Mouse (Mus musculus): ENCODE data around the gene Olfr1026. TPM values are rescaled to one million over a fixed set of nuclear protein-coding genes. Genes with fewer than 3 reads are reported as not detected.

Gene Olfr1026
- total RNA-seq (2014; fragmentation: Nextera tagmentation) (not detected in 2 replicates), total RNA-seq (2017) (0.16 TPM in 1 of 2 replicates, not detected in the other), polyA plus RNA-seq (2012) (not detected in 2 replicates)

DNA sequence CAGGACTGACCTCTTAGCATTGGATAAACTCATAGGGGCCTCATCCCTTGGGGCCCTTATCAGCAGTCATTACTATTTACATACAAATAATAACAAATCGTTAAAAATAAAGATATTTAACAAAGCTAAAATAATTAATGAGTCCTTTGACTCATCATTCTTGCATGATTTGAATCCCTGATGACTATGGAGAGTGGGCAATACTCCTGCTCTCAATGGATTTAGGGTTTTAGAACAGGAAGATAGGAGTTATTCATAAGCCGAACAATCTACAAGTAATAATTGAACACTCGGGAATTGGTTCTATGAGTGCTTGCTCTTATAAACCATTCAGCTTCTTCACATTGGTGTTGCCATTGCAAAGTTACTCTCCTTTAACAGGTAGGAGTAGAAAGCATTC is at the start of gene Olfr1026:
Gene Olfr1026, plus strand, starts transcription at position 301 of the 400 bp plus-strand sequence.
- H3K9me3 ChIP-seq (replicated peaks) = no peaks in the 10 kb centered on the region; the same call in 1 of the 2 replicates
- no peak for ATAC-seq (ENCODE audit: extremely low read depth, insufficient number of reproducible peaks, low FRiP score, poor library complexity, severe bottlenecking)
- no peak for DNase-seq (ENCODE audit: low spot score)
- no peaks in the 10 kb centered on the region for H3K27me3 ChIP-seq (ENCODE audit: insufficient read depth, low read length)
- no peak within 1 kb of the TSS for H3K4me3 ChIP-seq (ENCODE audit: low read depth, low read length)
- no peak for TF ChIP-seq TAL1 (conservative IDR thresholded peaks at IDR 0.05; ENCODE audit: low read depth, low read length)
- no peak for TF ChIP-seq POLR2AphosphoS5 (IDR thresholded peaks at IDR 0.05; ENCODE audit: insufficient replicate concordance, low read depth, low read length)
- H3K36me3 ChIP-seq (replicated peaks) = no peaks in the 10 kb centered on the region
- H3K4me1 ChIP-seq (ENCODE audit: insufficient read depth, low read depth, low read length) = no peaks in the 10 kb centered on the region

DNA sequence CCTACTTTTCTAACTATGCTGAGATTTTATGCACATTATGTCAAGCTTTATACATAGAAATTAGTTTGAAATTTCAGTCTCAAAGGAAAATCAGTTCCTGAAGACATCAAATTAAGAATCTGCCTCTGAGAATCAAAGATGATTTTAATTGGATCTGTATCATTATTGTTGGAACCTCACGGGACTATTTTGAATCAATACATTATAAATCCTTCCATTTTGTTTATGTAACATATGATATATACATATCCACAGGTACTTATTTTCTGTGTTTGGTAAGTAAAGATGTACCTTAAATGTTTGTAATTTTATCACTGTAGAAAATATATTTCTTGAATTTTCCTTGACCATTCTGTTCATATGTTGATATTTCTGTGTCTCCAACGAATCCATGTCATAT is 36.0 kb upstream of the Olfr1026 start, which contains the start of gene Olfr1023:
Gene Olfr1023, plus strand, starts transcription at position 301 of the 400 bp plus-strand sequence.
- Histone ChIP-seq H3K27me3 (ENCODE audit: insufficient read depth, low read length) (no peaks in the 10 kb centered on the region), H3K4me1 (ENCODE audit: insufficient read depth, low read depth, low read length) (no peaks in the 10 kb centered on the region), H3K4me3 (ENCODE audit: low read depth, low read length) (no peak within 1 kb of the TSS), H3K36me3 (replicated peaks) (no peaks in the 10 kb centered on the region), H3K9me3 (replicated peaks) (0 out of 2 replicates have a peak, but pooled peaks cover 2% of the 10 kb centered on the region)
- TF ChIP-seq GATA2 (IDR thresholded peaks at IDR 0.05; ENCODE audit: borderline replicate concordance, low read depth, low read length) = no peak
- TF ChIP-seq CTCF (IDR thresholded peaks at IDR 0.05; ENCODE audit: low read depth, low read length) = no peak
- TF ChIP-seq POLR2AphosphoS5 (IDR thresholded peaks at IDR 0.05; ENCODE audit: insufficient replicate concordance, low read depth, low read length) = no peak
- TF ChIP-seq GATA1 (IDR thresholded peaks at IDR 0.05; ENCODE audit: borderline replicate concordance, low read length) = no peak
- no peak for TF ChIP-seq TAL1 (conservative IDR thresholded peaks at IDR 0.05; ENCODE audit: low read depth, low read length)
- ATAC-seq (ENCODE audit: extremely low read depth, insufficient number of reproducible peaks, low FRiP score, poor library complexity, severe bottlenecking) (no peak), DNase-seq (ENCODE audit: low spot score) (no peak)

- TF ChIP-seq CTCF (IDR thresholded peaks at IDR 0.05; ENCODE audit: low read depth, low read length) = no peak
- Histone ChIP-seq H3K4me1 (ENCODE audit: insufficient read depth, low read depth, low read length) (no peaks in the 10 kb centered on the region), H3K27me3 (ENCODE audit: insufficient read depth, low read length) (no peaks in the 10 kb centered on the region), H3K36me3 (replicated peaks) (no peaks in the 10 kb centered on the region), H3K9me3 (replicated peaks) (peaks cover 7% of the 10 kb centered on the region), H3K4me3 (ENCODE audit: low read depth, low read length) (no peak within 1 kb of the TSS)
- DNase-seq (ENCODE audit: low spot score) = no peak
- no peak for ATAC-seq (ENCODE audit: extremely low read depth, insufficient number of reproducible peaks, low FRiP score, poor library complexity, severe bottlenecking)
Measured at GRCm38 (mm10) chr2:85904952-85905351, 16.4 kb upstream of the Olfr1026 start, which contains the start of gene Olfr1024. TSS of gene Olfr1024 (minus strand) at chr2:85905052.

GRCm38 (mm10) chr2:85913197-85913596 is 8.2 kb upstream of the Olfr1026 start:
- no peaks in the 10 kb centered on the region for H3K4me1 ChIP-seq (ENCODE audit: insufficient read depth, low read depth, low read length)

GRCm38 (mm10) chr2:85914893-85915292 is 6.5 kb upstream of the Olfr1026 start, which contains the start of gene Olfr1025-ps1:
TSS of gene Olfr1025-ps1 (plus strand) at chr2:85915193.
- TF ChIP-seq GATA1 (IDR thresholded peaks at IDR 0.05; ENCODE audit: borderline replicate concordance, low read length) (no peak), POLR2AphosphoS5 (IDR thresholded peaks at IDR 0.05; ENCODE audit: insufficient replicate concordance, low read depth, low read length) (no peak), CTCF (IDR thresholded peaks at IDR 0.05; ENCODE audit: low read depth, low read length) (no peak), GATA2 (IDR thresholded peaks at IDR 0.05; ENCODE audit: borderline replicate concordance, low read depth, low read length) (no peak), TAL1 (conservative IDR thresholded peaks at IDR 0.05; ENCODE audit: low read depth, low read length) (no peak)
- ATAC-seq (ENCODE audit: extremely low read depth, insufficient number of reproducible peaks, low FRiP score, poor library complexity, severe bottlenecking) (no peak), DNase-seq (ENCODE audit: low spot score) (no peak)
- peaks cover 3% of the 10 kb centered on the region for H3K9me3 ChIP-seq (replicated peaks)
- no peaks in the 10 kb centered on the region for H3K27me3 ChIP-seq (ENCODE audit: insufficient read depth, low read length)
- H3K36me3 ChIP-seq (replicated peaks) = no peaks in the 10 kb centered on the region
- no peak within 1 kb of the TSS for H3K4me3 ChIP-seq (ENCODE audit: low read depth, low read length)
- H3K4me1 ChIP-seq (ENCODE audit: insufficient read depth, low read depth, low read length) = no peaks in the 10 kb centered on the region

More at GRCm38 (mm10) chr2:85913197-85913596, 8.2 kb upstream of the Olfr1026 start:
- no peak overlapping the region for H3K4me3 ChIP-seq (ENCODE audit: low read depth, low read length)
- no peaks in the 10 kb centered on the region for H3K36me3 ChIP-seq (replicated peaks)
- H3K9me3 ChIP-seq (replicated peaks) = peaks cover 4% of the 10 kb centered on the region
- DNase-seq (ENCODE audit: low spot score) (no peak), ATAC-seq (ENCODE audit: extremely low read depth, insufficient number of reproducible peaks, low FRiP score, poor library complexity, severe bottlenecking) (no peak)
- H3K27me3 ChIP-seq (ENCODE audit: insufficient read depth, low read length) = no peaks in the 10 kb centered on the region
- TF ChIP-seq GATA1 (IDR thresholded peaks at IDR 0.05; ENCODE audit: borderline replicate concordance, low read length) (no peak), CTCF (IDR thresholded peaks at IDR 0.05; ENCODE audit: low read depth, low read length) (no peak), GATA2 (IDR thresholded peaks at IDR 0.05; ENCODE audit: borderline replicate concordance, low read depth, low read length) (no peak), TAL1 (conservative IDR thresholded peaks at IDR 0.05; ENCODE audit: low read depth, low read length) (no peak), POLR2AphosphoS5 (IDR thresholded peaks at IDR 0.05; ENCODE audit: insufficient replicate concordance, low read depth, low read length) (no peak)

- Histone ChIP-seq H3K4me3 (ENCODE audit: low read depth, low read length) (no peak within 1 kb of the TSS), H3K9me3 (replicated peaks) (peaks cover 2% of the 10 kb centered on the region; the same call in 1 of the 2 replicates), H3K4me1 (ENCODE audit: insufficient read depth, low read depth, low read length) (no peaks in the 10 kb centered on the region), H3K36me3 (replicated peaks) (no peaks in the 10 kb centered on the region), H3K27me3 (ENCODE audit: insufficient read depth, low read length) (no peaks in the 10 kb centered on the region)
- DNase-seq (ENCODE audit: low spot score) = no peak
- TF ChIP-seq GATA2 (IDR thresholded peaks at IDR 0.05; ENCODE audit: borderline replicate concordance, low read depth, low read length) (no peak), POLR2AphosphoS5 (IDR thresholded peaks at IDR 0.05; ENCODE audit: insufficient replicate concordance, low read depth, low read length) (no peak), GATA1 (IDR thresholded peaks at IDR 0.05; ENCODE audit: borderline replicate concordance, low read length) (no peak), TAL1 (conservative IDR thresholded peaks at IDR 0.05; ENCODE audit: low read depth, low read length) (no peak), CTCF (IDR thresholded peaks at IDR 0.05; ENCODE audit: low read depth, low read length) (no peak)
- no peak for ATAC-seq (ENCODE audit: extremely low read depth, insufficient number of reproducible peaks, low FRiP score, poor library complexity, severe bottlenecking)
Measured at GRCm38 (mm10) chr2:85950137-85950536, 28.8 kb downstream of the Olfr1026 start, which contains the start of gene Olfr1028. TSS of gene Olfr1028 (plus strand) at chr2:85950437.

All from G1E (cell line).